Mouse (Mus musculus) embryonic fibroblast, embryonic 13.5 days (primary cell): ENCODE results near the gene Ccni. TPM values are rescaled to one million over a fixed set of nuclear protein-coding genes. Genes with fewer than 3 reads are reported as not detected.

Experiments
- H3K27ac ChIP-seq: 2 replicates; pipeline ENCODE4 v1.5.1; 2012; ENCODE audit warnings: low read length, control low read depth, inconsistent platforms; ENCODE audit not compliant: insufficient read depth
- H3K4me1 ChIP-seq: 2 replicates; pipeline ENCODE4 v1.6.1; 2011; ENCODE audit warnings: low read length; ENCODE audit not compliant: control insufficient read depth, insufficient read depth
- H3K4me3 ChIP-seq: 2 replicates; pipeline ENCODE4 v1.5.1; 2011; ENCODE audit warnings: mild to moderate bottlenecking, control low read depth, low read length; ENCODE audit not compliant: insufficient read depth
- CTCF ChIP-seq: IDR thresholded peaks from 2 replicates; pipeline ENCODE4 v1.5.1; 2011; ENCODE audit warnings: mild to moderate bottlenecking, control low read depth, low read length, moderate library complexity, borderline replicate concordance; ENCODE audit not compliant: insufficient read depth
- POLR2A ChIP-seq: IDR thresholded peaks from 2 replicates; pipeline ENCODE4 v1.6.1; 2011; ENCODE audit warnings: low read depth, mild to moderate bottlenecking, control low read depth, low read length, moderate library complexity
- polyA plus RNA-seq: library from polyadenylated mRNA; stranded (reverse); fragments of >200 nt; gene quantifications from 2 replicates; pipeline ENCODE4 v1.2.4, GENCODE M21; 2011; ENCODE audit warnings: low read depth; ENCODE audit not compliant: missing spikeins, insufficient read length

Ccni gene
- polyA plus RNA-seq, 1 experiment = 211 TPM

DNA sequence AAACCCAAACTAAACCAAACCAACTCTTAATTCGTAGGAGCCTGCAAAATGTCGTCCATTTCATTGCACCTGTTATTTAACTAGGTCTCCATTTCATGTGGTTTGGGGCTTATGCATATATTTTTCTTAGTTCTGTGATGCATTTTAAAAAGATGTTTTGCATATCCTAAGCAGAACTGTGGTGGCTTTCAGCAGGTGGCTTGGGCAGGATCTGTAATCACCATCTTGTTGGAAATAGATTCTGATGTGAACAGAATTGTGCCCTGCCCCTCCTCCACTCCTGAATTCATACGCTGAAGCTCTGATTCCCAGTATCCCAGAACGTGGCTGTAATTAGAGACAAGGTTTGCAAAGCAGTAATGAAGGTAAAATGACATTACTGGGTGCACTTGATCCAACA lies 27.8 kb upstream of the Ccni start:
- H3K27ac ChIP-seq = no peak overlapping the region
- H3K4me1 ChIP-seq = no peaks in the 10 kb centered on the region
- no peak overlapping the region for H3K4me3 ChIP-seq
- TF ChIP-seq CTCF = no peak
- TF ChIP-seq POLR2A = no peak

DNA sequence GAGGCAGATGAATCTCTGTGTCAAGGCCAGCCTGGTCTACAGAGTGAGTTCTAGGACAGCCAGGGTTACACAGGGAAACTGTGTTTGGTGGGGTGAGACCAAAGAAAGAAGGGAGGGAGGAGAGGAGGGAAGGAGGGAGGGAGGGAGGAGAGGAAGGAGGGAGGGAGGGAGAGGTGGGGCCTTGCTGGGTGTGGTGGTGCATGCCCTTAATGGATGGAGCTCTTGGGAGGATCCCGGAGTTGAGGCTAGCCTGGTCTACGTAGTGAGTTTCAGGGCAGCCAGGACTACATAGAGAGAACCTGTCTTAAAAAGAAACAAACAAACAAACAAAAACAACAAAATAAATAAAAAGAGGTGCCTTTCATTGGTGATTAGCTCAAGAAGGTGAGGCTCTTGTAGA lies 26.5 kb upstream of the Ccni start:
- Histone ChIP-seq H3K27ac (no peak overlapping the region), H3K4me3 (no peak overlapping the region), H3K4me1 (no peaks in the 10 kb centered on the region)
- TF ChIP-seq CTCF (no peak), POLR2A (no peak)

DNA sequence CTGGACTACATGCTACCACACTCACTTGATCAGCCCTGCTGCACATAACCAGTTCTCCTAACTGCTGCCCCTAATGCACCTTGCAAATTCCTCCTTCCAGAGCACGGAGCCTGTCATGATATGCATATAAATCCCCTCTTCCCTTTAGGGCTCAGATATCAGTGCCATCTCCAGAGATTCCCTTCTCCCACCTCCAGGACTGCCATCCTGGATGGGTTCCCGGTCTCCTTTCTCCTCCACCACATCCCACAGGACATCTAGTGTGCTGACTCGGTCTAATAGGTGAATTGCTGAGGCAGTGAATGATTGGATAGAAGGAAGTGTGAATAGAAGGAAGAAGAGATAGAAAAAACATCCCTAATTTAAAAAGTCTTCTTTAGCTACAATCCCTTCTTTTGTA lies 25.4 kb upstream of the Ccni start:
- H3K27ac ChIP-seq = no peak overlapping the region
- TF ChIP-seq CTCF (no peak), POLR2A (no peak)
- H3K4me3 ChIP-seq = no peak overlapping the region

DNA sequence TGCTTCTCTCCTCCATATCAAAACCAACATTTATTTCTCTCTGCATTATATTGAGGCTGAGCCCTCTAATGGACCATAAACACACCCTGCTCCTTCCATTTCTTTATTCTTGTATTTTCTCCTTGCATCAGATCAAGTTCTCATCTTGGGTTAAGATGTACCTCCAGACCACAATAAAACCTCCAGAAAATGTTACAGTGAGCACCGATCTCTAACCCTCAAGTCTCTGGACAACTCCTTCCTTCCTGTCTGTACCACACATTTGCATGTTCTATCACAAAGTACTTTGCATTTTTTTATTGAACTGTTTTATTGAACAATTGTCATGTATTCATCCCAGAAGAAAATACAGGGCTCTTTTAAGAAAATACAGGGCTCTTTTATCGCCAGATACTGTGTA lies 23.2 kb upstream of the Ccni start:
- Histone ChIP-seq H3K4me1 (no peaks in the 10 kb centered on the region), H3K4me3 (no peak overlapping the region), H3K27ac (no peak overlapping the region)
- TF ChIP-seq CTCF = no peak
- TF ChIP-seq POLR2A = no peak

More for the DNA sequence above, 25.4 kb upstream of the Ccni start:
- H3K4me1 ChIP-seq = no peaks in the 10 kb centered on the region

- TF ChIP-seq CTCF (no peak), POLR2A (no peak)
- no peak overlapping the region for H3K27ac ChIP-seq
- H3K4me3 ChIP-seq = no peak overlapping the region
- H3K4me1 ChIP-seq = no peaks in the 10 kb centered on the region
These were observed 20.9 kb upstream of the Ccni start for GRCm38 (mm10) chr5:93227157-93227556.

GRCm38 (mm10) chr5:93224549-93224948 lies 18.3 kb upstream of the Ccni start:
- no peaks in the 10 kb centered on the region for H3K4me1 ChIP-seq
- TF ChIP-seq POLR2A = no peak
- no peak for TF ChIP-seq CTCF
- no peak overlapping the region for H3K4me3 ChIP-seq
- H3K27ac ChIP-seq = no peak overlapping the region

- Histone ChIP-seq H3K4me1 (no peaks in the 10 kb centered on the region), H3K4me3 (no peak overlapping the region), H3K27ac (no peak overlapping the region)
- TF ChIP-seq POLR2A (no peak), CTCF (no peak)
These were observed 15.4 kb upstream of the Ccni start for GRCm38 (mm10) chr5:93221661-93222060.

- no peak for TF ChIP-seq CTCF
- TF ChIP-seq POLR2A = no peak
- Histone ChIP-seq H3K4me1 (no peaks in the 10 kb centered on the region), H3K27ac (no peak overlapping the region), H3K4me3 (no peak overlapping the region)
These were observed 12.1 kb upstream of the Ccni start for GRCm38 (mm10) chr5:93218375-93218774.

DNA sequence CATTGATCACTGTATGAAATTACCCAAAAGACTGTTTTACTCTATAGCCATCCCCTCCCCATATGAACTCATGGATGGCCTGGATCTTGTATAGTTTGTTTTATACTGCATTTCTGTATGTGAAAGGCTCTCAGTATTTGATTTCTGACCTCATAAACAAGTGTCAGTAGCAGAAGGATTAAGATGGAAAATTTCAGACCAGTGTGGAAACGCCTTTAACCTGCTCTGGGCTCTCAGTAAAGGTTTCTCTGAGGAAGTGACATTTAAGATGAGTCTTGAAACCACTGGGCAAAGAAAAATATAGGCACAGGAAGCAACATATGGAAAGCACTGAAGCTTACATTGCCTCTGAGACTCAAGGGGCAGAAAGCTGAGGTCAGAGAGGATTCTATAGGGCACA lies 1.3 kb upstream of the Ccni start:
- TF ChIP-seq CTCF (no peak), POLR2A (no peak)
- no peak overlapping the region for H3K4me3 ChIP-seq
- H3K27ac ChIP-seq = peak overlapping the region; percentile 32; the same call in 1 of the 2 replicates
- peaks cover 2% of the 10 kb centered on the region; the same call in 1 of the 2 replicates for H3K4me1 ChIP-seq

DNA sequence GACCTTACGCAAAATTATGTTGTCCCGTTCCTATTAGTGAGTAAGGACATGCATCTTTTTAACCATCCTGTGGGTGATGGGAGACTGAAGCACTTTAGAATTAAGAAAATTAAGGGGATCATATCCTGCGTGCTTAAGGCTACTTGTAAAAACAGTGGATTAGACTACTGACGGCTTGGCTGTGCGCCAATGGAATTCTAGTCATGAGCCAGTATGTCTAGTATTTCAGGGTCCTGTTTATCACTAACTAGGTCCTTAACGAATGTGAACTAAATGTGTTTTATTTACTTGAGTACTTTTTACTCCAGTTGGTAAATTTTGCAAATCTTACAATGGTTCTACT lies 682 bp upstream of the Ccni start:
- Histone ChIP-seq H3K4me3 (peak overlapping the region; percentile 27), H3K27ac (peak overlapping the region; percentile 92), H3K4me1 (peaks cover 2% of the 10 kb centered on the region; the same call in 1 of the 2 replicates)
- TF ChIP-seq POLR2A (no peak), CTCF (no peak)

DNA sequence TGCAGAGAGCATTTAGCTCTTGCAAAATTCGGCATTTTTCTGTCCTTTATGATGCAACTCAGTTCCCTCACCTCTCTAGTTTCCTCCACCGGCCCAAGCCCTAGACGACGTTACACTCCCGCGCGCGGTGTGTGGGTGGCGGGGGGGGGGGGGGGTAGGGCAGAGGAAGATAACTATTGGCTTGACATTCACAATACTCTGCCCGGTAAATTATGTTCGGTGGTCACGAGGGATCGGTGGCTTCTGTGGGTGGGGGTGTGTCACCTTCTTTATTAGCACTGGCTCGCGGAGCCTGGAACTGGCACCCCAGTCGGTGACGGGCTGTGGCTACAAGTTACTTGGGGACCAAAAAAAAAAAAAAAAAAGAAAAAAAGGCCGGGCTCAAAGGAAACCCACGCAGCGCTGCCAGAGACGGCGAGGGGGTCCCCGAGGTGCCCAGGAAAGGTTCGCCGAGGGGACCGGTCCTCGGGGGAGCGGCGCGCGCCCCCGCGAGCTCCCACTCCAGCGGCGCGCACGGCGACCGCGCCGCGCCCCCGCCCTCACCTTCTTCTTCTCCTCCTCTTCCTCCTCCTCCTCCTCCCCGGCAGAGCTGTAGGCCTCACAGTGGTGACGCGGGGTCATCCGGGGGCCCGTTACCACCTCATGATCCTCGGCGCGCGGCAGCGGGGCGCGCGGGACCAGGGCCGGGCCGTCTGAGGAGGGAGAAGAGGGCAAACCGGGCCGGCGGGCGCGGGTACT lies 755 bp downstream of the Ccni start:
- no peak; the same call in 1 of the 2 replicates for TF ChIP-seq POLR2A
- no peak for TF ChIP-seq CTCF
- H3K4me3 ChIP-seq = peak overlapping the region; percentile 70
- H3K4me1 ChIP-seq = peaks cover 2% of the 10 kb centered on the region
- peak overlapping the region; percentile 54; the same call in 1 of the 2 replicates for H3K27ac ChIP-seq
